Mouse (Mus musculus): ENCODE results near the gene Pdlim7. TPM values are rescaled to one million over a fixed set of nuclear protein-coding genes. Genes with fewer than 3 reads are reported as not detected.

Pdlim7 gene
- total RNA-seq, 2 experiments from 2014 or later = 63.6 to 74.2 TPM

Small RNA genes lying within 50 kb of the gene (microRNA-seq; reads per million reads assigned to microRNA genes)
- 1.4 to 2.1 reads per million in 2 experiments for gene Mir6943
- 2.4 to 8.7 reads per million in 2 experiments for gene Mir6944
- gene Mir6945 = 0.47 to 2.1 reads per million in 2 experiments

Other genes with a start within 250 kb of the Pdlim7 start
- 100 to 1,000 TPM; 125 to 126 TPM for gene Prelid1, start 193.2 kb downstream of the Pdlim7 start, total RNA-seq (2021)
- gene Rab24, start 191.7 kb downstream of the Pdlim7 start, total RNA-seq (2021) = 10 to 100 TPM; 40.0 to 40.2 TPM
- gene Mxd3, start 183.9 kb downstream of the Pdlim7 start, total RNA-seq (2021) = 1 to 10 TPM; 7.0 to 7.3 TPM
- gene Lman2, start 150.9 kb downstream of the Pdlim7 start, total RNA-seq (2021) = 10 to 100 TPM; 56.7 to 58.2 TPM
- gene Rgs14, start 143.9 kb downstream of the Pdlim7 start, total RNA-seq (2021) = under 1 TPM; 0.60 to 0.74 TPM
- not detected for gene Slc34a1, start 115.5 kb downstream of the Pdlim7 start, total RNA-seq (2021)
- gene Pfn3, start 98.4 kb downstream of the Pdlim7 start, total RNA-seq (2021) = not detected
- not detected for gene F12, start 86.9 kb downstream of the Pdlim7 start, total RNA-seq (2021)
- gene Grk6, start 68.6 kb downstream of the Pdlim7 start, total RNA-seq (2021) = 10 to 100 TPM; 26.3 to 28.5 TPM
- gene Prr7, start 49.4 kb downstream of the Pdlim7 start, total RNA-seq (2021) = 1 to 10 TPM; 1.7 to 1.8 TPM
- gene Dbn1, start 25.6 kb downstream of the Pdlim7 start, total RNA-seq (2021) = 10 to 100 TPM; 53.7 to 58.2 TPM
- 1 to 10 TPM; 1.7 to 1.8 TPM for gene Dok3, start 15.6 kb upstream of the Pdlim7 start, total RNA-seq (2021)
- gene Ddx41, start 23.0 kb upstream of the Pdlim7 start, total RNA-seq (2021) = 10 to 100 TPM; 17.5 to 18.2 TPM
- 10 to 100 TPM; 22.8 to 24.2 TPM for gene Fam193b, start 57.4 kb upstream of the Pdlim7 start, total RNA-seq (2021)
- 100 to 1,000 TPM; 104 to 106 TPM for gene Tmed9, start 60.1 kb upstream of the Pdlim7 start, total RNA-seq (2021)
- 10 to 100 TPM; 11.2 to 12.2 TPM for gene B4galt7, start 86.2 kb upstream of the Pdlim7 start, total RNA-seq (2021)
- gene Caml, start 109.3 kb upstream of the Pdlim7 start, total RNA-seq (2021) = 10 to 100 TPM; 14.5 to 18.0 TPM
- 10 to 100 TPM; 29.8 to 33.5 TPM for gene Ddx46, start 121.4 kb upstream of the Pdlim7 start, total RNA-seq (2021)
- 10 to 100 TPM; 61.0 to 66.0 TPM for gene B230219D22Rik, start 179.4 kb upstream of the Pdlim7 start, total RNA-seq (2021)
- 10 to 100 TPM; 39.4 to 39.9 TPM for gene Txndc15, start 201.0 kb upstream of the Pdlim7 start, total RNA-seq (2021)
- gene Pcbd2, start 213.7 kb upstream of the Pdlim7 start, total RNA-seq (2021) = 10 to 100 TPM; 40.4 to 43.0 TPM

All from heart, postnatal 10 days (tissue).